Mouse (Mus musculus): ENCODE measurements around the gene Ngfr. TPM values are rescaled to one million over a fixed set of nuclear protein-coding genes. Genes with fewer than 3 reads are reported as not detected.

Gene Ngfr
- total RNA-seq, 1 experiment from 2014 or later, result not detected

GRCm38 (mm10) chr11:95550301-95551021 lies 37.1 kb downstream of the Ngfr start:
- no peak for ATAC-seq (replicated peaks in 1 of 2; ENCODE audit: insufficient read depth in 1 of 2, low FRiP score in 2 of 2, low TSS enrichment in 1 of 2, low read depth in 1 of 2, poor library complexity in 2 of 2, severe bottlenecking in 2 of 2)

- ATAC-seq (replicated peaks in 1 of 2; ENCODE audit: insufficient read depth in 1 of 2, low FRiP score in 2 of 2, low TSS enrichment in 1 of 2, low read depth in 1 of 2, poor library complexity in 2 of 2, severe bottlenecking in 2 of 2), result no peak
These were observed 41.3 kb downstream of the Ngfr start for GRCm38 (mm10) chr11:95546021-95546782.

- ATAC-seq (replicated peaks in 1 of 2; ENCODE audit: insufficient read depth in 1 of 2, low FRiP score in 2 of 2, low TSS enrichment in 1 of 2, low read depth in 1 of 2, poor library complexity in 2 of 2, severe bottlenecking in 2 of 2), result no peak
These were observed 42.8 kb downstream of the Ngfr start for GRCm38 (mm10) chr11:95544546-95545327.

GRCm38 (mm10) chr11:95540637-95541385 lies 46.7 kb downstream of the Ngfr start:
- ATAC-seq (replicated peaks in 1 of 2; ENCODE audit: insufficient read depth in 1 of 2, low FRiP score in 2 of 2, low TSS enrichment in 1 of 2, low read depth in 1 of 2, poor library complexity in 2 of 2, severe bottlenecking in 2 of 2), result no peak

GRCm38 (mm10) chr11:95538378-95539104 lies 49.0 kb downstream of the Ngfr start:
- ATAC-seq (replicated peaks in 1 of 2; ENCODE audit: insufficient read depth in 1 of 2, low FRiP score in 2 of 2, low TSS enrichment in 1 of 2, low read depth in 1 of 2, poor library complexity in 2 of 2, severe bottlenecking in 2 of 2), result no peak

- ATAC-seq (replicated peaks in 1 of 2; ENCODE audit: insufficient read depth in 1 of 2, low FRiP score in 2 of 2, low TSS enrichment in 1 of 2, low read depth in 1 of 2, poor library complexity in 2 of 2, severe bottlenecking in 2 of 2), result peak; percentile 80 to 84
These were observed 53.9 kb downstream of the Ngfr start for GRCm38 (mm10) chr11:95533484-95534160.

GRCm38 (mm10) chr11:95532353-95533072 lies 55.0 kb downstream of the Ngfr start:
- ATAC-seq (replicated peaks in 1 of 2; ENCODE audit: insufficient read depth in 1 of 2, low FRiP score in 2 of 2, low TSS enrichment in 1 of 2, low read depth in 1 of 2, poor library complexity in 2 of 2, severe bottlenecking in 2 of 2), result no peak

- no peak for ATAC-seq (replicated peaks in 1 of 2; ENCODE audit: insufficient read depth in 1 of 2, low FRiP score in 2 of 2, low TSS enrichment in 1 of 2, low read depth in 1 of 2, poor library complexity in 2 of 2, severe bottlenecking in 2 of 2)
These were observed 59.3 kb downstream of the Ngfr start for GRCm38 (mm10) chr11:95528231-95528630.

GRCm38 (mm10) chr11:95527307-95527706 lies 60.2 kb downstream of the Ngfr start:
- no peak for ATAC-seq (replicated peaks in 1 of 2; ENCODE audit: insufficient read depth in 1 of 2, low FRiP score in 2 of 2, low TSS enrichment in 1 of 2, low read depth in 1 of 2, poor library complexity in 2 of 2, severe bottlenecking in 2 of 2)

- ATAC-seq (replicated peaks in 1 of 2; ENCODE audit: insufficient read depth in 1 of 2, low FRiP score in 2 of 2, low TSS enrichment in 1 of 2, low read depth in 1 of 2, poor library complexity in 2 of 2, severe bottlenecking in 2 of 2), result peak; percentile 69 to 75
These were observed 66.0 kb downstream of the Ngfr start for GRCm38 (mm10) chr11:95521563-95521962.

- ATAC-seq (replicated peaks in 1 of 2; ENCODE audit: insufficient read depth in 1 of 2, low FRiP score in 2 of 2, low TSS enrichment in 1 of 2, low read depth in 1 of 2, poor library complexity in 2 of 2, severe bottlenecking in 2 of 2), result peak; percentile 87 to 91
These were observed 67.0 kb downstream of the Ngfr start for GRCm38 (mm10) chr11:95520456-95521072.

- ATAC-seq (replicated peaks in 1 of 2; ENCODE audit: insufficient read depth in 1 of 2, low FRiP score in 2 of 2, low TSS enrichment in 1 of 2, low read depth in 1 of 2, poor library complexity in 2 of 2, severe bottlenecking in 2 of 2), result no peak
These were observed 67.5 kb downstream of the Ngfr start for GRCm38 (mm10) chr11:95519996-95520395.

GRCm38 (mm10) chr11:95519299-95519698 lies 68.2 kb downstream of the Ngfr start:
- ATAC-seq (replicated peaks in 1 of 2; ENCODE audit: insufficient read depth in 1 of 2, low FRiP score in 2 of 2, low TSS enrichment in 1 of 2, low read depth in 1 of 2, poor library complexity in 2 of 2, severe bottlenecking in 2 of 2), result no peak

Measured in hematopoietic stem cell, adult 5-6 weeks (primary cell).